Mouse (Mus musculus) kidney, adult 18-20 months (tissue): Measurements from ENCODE around the gene Ifitm1.
"Not testable (repeated sequence)": the region's sequence is repeated elsewhere in the genome, so short reads cannot be mapped to it uniquely, and the experiment has no call there.

Source experiments
- DNase-seq: peaks from one replicate; pipeline ENCODE4 v3.0.0; 2021

Ifitm1 gene

DNA sequence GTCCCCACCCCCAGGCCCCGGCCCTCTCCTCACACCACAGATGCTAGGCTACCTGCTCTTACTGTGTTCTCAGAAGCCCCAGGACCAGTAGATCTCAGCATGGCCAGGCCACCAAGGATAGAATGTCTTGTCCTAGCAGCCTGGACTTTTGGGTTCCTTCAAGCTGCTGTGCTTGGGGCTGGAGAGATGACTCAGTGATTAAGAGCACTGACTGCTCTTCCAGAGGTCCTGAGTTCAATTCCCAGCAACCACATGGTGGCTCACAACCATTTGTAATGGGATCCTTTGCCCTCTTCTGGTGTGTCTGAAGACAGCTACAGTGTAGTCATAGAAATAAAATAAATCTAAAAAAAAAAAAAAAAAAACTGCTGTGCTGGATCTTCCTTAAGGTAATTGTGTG is 50.8 kb downstream of the Ifitm1 start, which contains the start of gene Ifitm6:
TSS of gene Ifitm6 (minus strand) at position 101 of the 400 bp plus-strand sequence.
- DNase-seq: not testable (repeated sequence)

DNA sequence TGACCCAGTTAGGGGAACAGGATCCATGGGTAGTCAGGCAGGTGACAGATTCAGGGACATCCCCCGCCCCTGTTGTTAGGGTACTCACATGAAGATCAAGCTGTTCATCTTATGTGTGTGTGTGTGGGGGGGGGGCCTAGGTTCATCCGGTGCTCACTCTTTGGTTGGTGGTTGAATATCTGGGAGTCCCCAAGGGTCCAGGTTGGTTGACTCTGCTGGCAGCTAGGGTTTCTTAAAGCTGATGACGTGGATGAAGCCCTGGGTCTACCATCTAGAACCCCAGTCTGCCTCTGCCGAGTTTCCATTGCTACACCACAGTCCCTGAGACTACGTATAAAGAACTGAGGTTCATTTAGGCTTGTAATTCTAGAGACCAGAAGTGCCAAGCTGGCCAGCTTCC is 52.0 kb downstream of the Ifitm1 start:
- DNase-seq: no peak
